ENCODE assay signal across 22 mouse cellular contexts in genomic region chr2:127734889-127735288, GRCm38 (mm10). TPM values are rescaled to one million over a fixed set of nuclear protein-coding genes. Genes with fewer than 3 reads are reported as not detected.
"Had no signal": no experiment of that assay in that cellular context is flagged by ENCODE, and none has a peak within 500 bp of the region (broad histone marks: within the 10 kb centered on the region; RNA-seq: fewer than 3 reads in every experiment).

No protein-coding gene starts in this region.

- H3K27ac ChIP-seq: gastrocnemius, adult 2 months; heart, embryonic 13.5 days; heart, embryonic 15.5 days; hindbrain, embryonic 13.5 days; hindbrain, embryonic 15.5 days; hindbrain, postnatal 0 days; layer of hippocampus, adult 2 months; left cerebral cortex, adult 2 months; limb, embryonic 10.5 days; limb, embryonic 12.5 days; liver, embryonic 12.5 days had no signal

- DNase-seq: gastrocnemius, adult 2 months; gastrocnemius, postnatal 10 days; gastrocnemius, postnatal 25 days; heart, adult 18-20 months; heart, postnatal 14 days; heart, postnatal 36 days; kidney, adult 8-10 months; kidney, postnatal 4 days had no signal

- H3K4me3 ChIP-seq: gastrocnemius, adult 2 months; heart, embryonic 13.5 days; heart, embryonic 15.5 days; hindbrain, embryonic 13.5 days; hindbrain, embryonic 15.5 days; layer of hippocampus, adult 2 months; left cerebral cortex, adult 2 months; limb, embryonic 10.5 days; limb, embryonic 12.5 days; liver, embryonic 12.5 days had no signal

- H3K9me3 ChIP-seq: heart, embryonic 13.5 days; heart, embryonic 15.5 days; hindbrain, embryonic 13.5 days; hindbrain, embryonic 15.5 days; limb, embryonic 10.5 days; limb, embryonic 12.5 days; liver, embryonic 12.5 days had no signal

- H3K4me2 ChIP-seq: heart, embryonic 11.5 days; heart, embryonic 13.5 days; heart, embryonic 15.5 days; hindbrain, embryonic 13.5 days; hindbrain, embryonic 15.5 days; limb, embryonic 12.5 days; liver, embryonic 12.5 days had no signal

- H3K9ac ChIP-seq: heart, embryonic 13.5 days; heart, embryonic 15.5 days; hindbrain, embryonic 13.5 days; hindbrain, embryonic 15.5 days; limb, embryonic 12.5 days; liver, embryonic 12.5 days had no signal

- ATAC-seq: hindbrain, postnatal 0 days; liver, embryonic 12.5 days had no signal

- H3K36me3 ChIP-seq: heart, embryonic 13.5 days; heart, embryonic 15.5 days; hindbrain, embryonic 13.5 days; hindbrain, embryonic 15.5 days; limb, embryonic 10.5 days; limb, embryonic 12.5 days; liver, embryonic 12.5 days had no signal

RNA-seq across cellular contexts. Expression of gene Mall, which starts 5.2 kb away (rescaled TPM):
- total RNA-seq: granulocyte monocyte progenitor cell, adult 5-6 weeks; hematopoietic stem cell, adult 5-6 weeks; liver, adult 2 months had no signal
- polyA plus RNA-seq: liver, embryonic 12.5 days had no signal
